Mouse (Mus musculus): Measurements from ENCODE around the gene Antxr2.

DNA sequence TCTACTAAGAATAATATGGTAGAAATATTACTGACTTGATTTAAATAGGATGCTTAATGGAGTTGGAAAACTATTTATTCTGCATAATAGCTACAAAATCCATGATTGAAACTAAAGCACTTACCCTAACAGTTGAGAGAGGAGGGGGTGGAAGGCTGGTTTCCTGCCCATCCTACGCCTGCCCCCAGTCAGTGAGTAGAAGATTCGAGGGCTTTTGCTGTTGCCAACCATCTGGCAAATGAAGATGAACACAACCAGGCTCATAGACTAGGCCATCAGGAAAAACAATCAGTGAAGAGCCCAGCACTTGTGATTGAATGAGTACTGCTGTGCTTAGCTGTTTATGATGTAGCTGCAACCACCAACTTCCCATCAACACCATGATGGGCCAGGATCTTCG is 125.0 kb downstream of the Antxr2 start:
- TF ChIP-seq CTCF (IDR thresholded peaks at IDR 0.05 in 2 of 3, conservative IDR thresholded peaks at IDR 0.05 in 1 of 3; ENCODE audit: control insufficient read depth in 1 of 3, insufficient read depth in 1 of 3, low read depth in 2 of 3, low read length in 3 of 3, poor library complexity in 1 of 3, severe bottlenecking in 1 of 3) (no peak), POLR2A (IDR thresholded peaks at IDR 0.05; ENCODE audit: control insufficient read depth in 1 of 2, insufficient read depth in 1 of 2, low read depth in 1 of 2, low read length in 2 of 2, poor library complexity in 1 of 2) (no peak), ELF1 (IDR thresholded peaks at IDR 0.05; ENCODE audit: low read depth, low read length) (no peak), MXI1 (IDR thresholded peaks at IDR 0.05; ENCODE audit: low read depth, low read length) (no peak), USF1 (IDR thresholded peaks at IDR 0.05; ENCODE audit: low read depth, low read length) (no peak), EP300 (IDR thresholded peaks at IDR 0.05; ENCODE audit: low read depth in 1 of 2, low read length in 2 of 2) (no peak), JUND (IDR thresholded peaks at IDR 0.05; ENCODE audit: low read depth, low read length) (no peak), KAT2A (conservative IDR thresholded peaks at IDR 0.05; ENCODE audit: low read depth, low read length) (no peak), GATA1 (IDR thresholded peaks at IDR 0.05; ENCODE audit: low read depth, low read length) (no peak), MAX (IDR thresholded peaks at IDR 0.05; ENCODE audit: low read length) (no peak)
